Mouse (Mus musculus) erythroblast, embryonic 14.5 days (primary cell): ENCODE measurements around the gene Nrsn2.

ENCODE experiments used
- GATA1 ChIP-seq: IDR thresholded peaks from 2 replicates; pipeline ENCODE4 v1.6.1; 2012; ENCODE audit warnings: low read length, inconsistent platforms, mixed read lengths
- TAL1 ChIP-seq: IDR thresholded peaks from 3 replicates; pipeline ENCODE4 v1.6.1; 2012; ENCODE audit warnings: low read length, inconsistent platforms, mixed read lengths

DNA sequence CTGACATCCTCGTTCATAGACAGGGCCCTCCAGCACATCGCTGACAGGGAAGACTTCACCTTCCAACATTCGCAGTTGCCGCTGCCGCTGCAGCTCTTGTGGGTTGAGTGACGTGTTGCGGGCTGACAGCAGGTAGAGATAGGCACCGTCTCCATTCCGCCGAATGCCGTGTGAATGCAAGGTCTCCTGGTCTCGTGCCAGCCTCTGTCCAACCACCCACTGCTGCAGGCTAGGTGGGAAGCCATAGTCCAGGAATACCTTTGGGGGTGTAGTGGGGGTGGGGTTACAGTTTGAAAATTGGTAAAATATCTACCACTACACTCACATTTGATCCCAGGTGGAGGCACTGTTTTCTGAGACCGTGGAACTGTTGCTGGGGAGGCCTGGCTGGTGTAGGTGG lies 50.3 kb downstream of the Nrsn2 start:
- TF ChIP-seq GATA1 (no peak), TAL1 (no peak)
